Mouse (Mus musculus) C2C12 (cell line): ENCODE measurements at regions not wholly inside any gene's neighbourhood (a gene's known extent, or its start where the extent isn't known, plus 50 kb on each side); places are given as distances from the start of the nearest gene placed in this dataset.

Source experiments
- H3K27me3 ChIP-seq: one replicate; pipeline ENCODE4 v1.6.1; 2011; ENCODE audit not compliant: control insufficient read depth, insufficient read depth, insufficient read length
- H3K36me3 ChIP-seq: one replicate; pipeline ENCODE4 v1.6.1; 2011; ENCODE audit not compliant: control insufficient read depth, insufficient read depth
- H3K4me3 ChIP-seq: one replicate; pipeline ENCODE4 v1.5.1; 2011; ENCODE audit warnings: mild to moderate bottlenecking, control low read depth; ENCODE audit not compliant: poor library complexity, insufficient read depth, severe bottlenecking
- H3K79me2 ChIP-seq: one replicate; pipeline ENCODE4 v1.6.1; 2011; ENCODE audit not compliant: control insufficient read depth, insufficient read depth
- H3K79me3 ChIP-seq: one replicate; pipeline ENCODE4 v1.6.1; 2011; ENCODE audit warnings: low read depth, control low read depth
- H3ac ChIP-seq: one replicate; pipeline ENCODE3; 2011; ENCODE audit warnings: low read depth; ENCODE audit not compliant: control insufficient read depth, insufficient read length
- CEBPB ChIP-seq: IDR thresholded peaks from one replicate; pipeline ENCODE4 v1.6.1; 2011; ENCODE audit warnings: low read depth, mild to moderate bottlenecking, control low read depth, moderate library complexity
- CTCF ChIP-seq: IDR thresholded peaks from one replicate; pipeline ENCODE4 v1.5.1; 2011; ENCODE audit not compliant: control insufficient read depth, insufficient read depth, insufficient read length
- FOSL1 ChIP-seq: IDR thresholded peaks from one replicate; pipeline ENCODE4 v1.8.0; 2011; ENCODE audit warnings: mild to moderate bottlenecking, low read length; ENCODE audit not compliant: poor library complexity, insufficient read depth, severe bottlenecking
- MAX ChIP-seq: IDR thresholded peaks from one replicate; pipeline ENCODE4 v1.6.1; 2011; ENCODE audit warnings: mild to moderate bottlenecking, control low read depth
- MYOD1 ChIP-seq: IDR thresholded peaks from one replicate; pipeline ENCODE4 v1.6.1; 2011; ENCODE audit warnings: low read depth; ENCODE audit not compliant: control insufficient read depth, insufficient read length
- MYOG ChIP-seq: IDR thresholded peaks from one replicate; pipeline ENCODE4 v1.6.1; 2011; ENCODE audit not compliant: control insufficient read depth, insufficient read length; ENCODE audit errors: extremely low read depth
- USF1 ChIP-seq: IDR thresholded peaks from one replicate; pipeline ENCODE4 v1.6.1; 2011; ENCODE audit warnings: low read depth, mild to moderate bottlenecking, control low read depth, moderate library complexity

DNA sequence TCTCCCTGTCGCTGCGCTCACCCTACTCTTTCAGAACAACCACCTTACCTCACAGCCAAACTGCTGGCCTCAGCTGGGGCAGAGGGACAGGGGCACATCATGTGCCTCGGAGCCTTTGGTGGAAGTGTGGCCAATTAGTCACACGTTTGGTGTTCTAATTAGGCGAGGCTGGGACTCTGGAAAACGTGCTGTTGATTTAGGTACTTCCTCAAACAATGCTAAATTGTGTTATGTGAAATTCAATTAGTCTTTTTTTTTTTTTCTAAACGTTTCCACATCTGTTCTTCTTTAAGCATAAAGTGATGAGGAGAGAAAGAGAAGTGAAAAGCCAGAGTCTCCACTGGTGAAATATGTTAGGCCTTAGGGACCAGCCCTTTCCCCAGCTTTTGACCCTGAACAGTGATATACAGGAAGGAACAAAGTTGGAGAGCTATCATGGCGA, 174.1 kb downstream of the Tbx18 start:
- Histone ChIP-seq H3ac (no peak overlapping the region), H3K79me2 (no peaks in the 10 kb centered on the region), H3K4me3 (no peak overlapping the region), H3K36me3 (no peaks in the 10 kb centered on the region), H3K79me3 (no peaks in the 10 kb centered on the region), H3K27me3 (no peaks in the 10 kb centered on the region)
- TF ChIP-seq CTCF (no peak), FOSL1 (no peak), MYOD1 (no peak), MYOG (no peak), CEBPB (no peak), USF1 (no peak), MAX (no peak)

- TF ChIP-seq FOSL1 (no peak), MAX (no peak), CTCF (no peak), CEBPB (no peak), MYOD1 (no peak), USF1 (no peak), MYOG (no peak)
- no peak overlapping the region for H3K4me3 ChIP-seq
- no peaks in the 10 kb centered on the region for H3K27me3 ChIP-seq
- H3K79me2 ChIP-seq = no peaks in the 10 kb centered on the region
- no peaks in the 10 kb centered on the region for H3K36me3 ChIP-seq
- no peak overlapping the region for H3ac ChIP-seq
- no peaks in the 10 kb centered on the region for H3K79me3 ChIP-seq
These were observed 174.5 kb downstream of the Tbx18 start for GRCm38 (mm10) chr9:87556552-87556951.

DNA sequence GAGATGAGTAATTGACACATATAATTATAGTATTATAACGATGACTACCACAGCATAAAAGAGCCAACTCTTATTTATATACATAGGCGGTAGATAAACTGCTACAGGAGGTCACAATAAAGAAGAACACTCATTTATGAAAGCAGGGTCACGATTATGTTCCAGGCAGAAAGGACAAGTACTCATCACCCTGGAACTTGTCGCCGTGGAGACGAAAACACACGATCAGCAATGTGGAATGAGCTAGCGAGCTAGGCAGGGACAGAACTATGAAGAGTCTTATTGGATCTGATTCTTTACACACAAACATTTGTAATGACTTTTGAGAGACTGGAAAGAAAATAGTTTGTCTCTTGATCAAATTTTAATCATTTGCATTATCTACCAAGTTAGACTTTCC, 197.9 kb downstream of the Tbx18 start:
- TF ChIP-seq FOSL1 (no peak), USF1 (no peak), MAX (no peak), MYOD1 (no peak), CEBPB (no peak), CTCF (no peak), MYOG (no peak)
- Histone ChIP-seq H3ac (no peak overlapping the region), H3K79me2 (no peaks in the 10 kb centered on the region), H3K4me3 (no peak overlapping the region), H3K79me3 (no peaks in the 10 kb centered on the region), H3K36me3 (no peaks in the 10 kb centered on the region), H3K27me3 (no peaks in the 10 kb centered on the region)

- Histone ChIP-seq H3K4me3 (no peak overlapping the region), H3K79me2 (no peaks in the 10 kb centered on the region), H3K79me3 (no peaks in the 10 kb centered on the region), H3ac (no peak overlapping the region), H3K27me3 (no peaks in the 10 kb centered on the region), H3K36me3 (no peaks in the 10 kb centered on the region)
- no peak for TF ChIP-seq MAX
- no peak for TF ChIP-seq FOSL1
These were observed 201.2 kb downstream of the Tbx18 start for GRCm38 (mm10) chr9:87529908-87530307.

DNA sequence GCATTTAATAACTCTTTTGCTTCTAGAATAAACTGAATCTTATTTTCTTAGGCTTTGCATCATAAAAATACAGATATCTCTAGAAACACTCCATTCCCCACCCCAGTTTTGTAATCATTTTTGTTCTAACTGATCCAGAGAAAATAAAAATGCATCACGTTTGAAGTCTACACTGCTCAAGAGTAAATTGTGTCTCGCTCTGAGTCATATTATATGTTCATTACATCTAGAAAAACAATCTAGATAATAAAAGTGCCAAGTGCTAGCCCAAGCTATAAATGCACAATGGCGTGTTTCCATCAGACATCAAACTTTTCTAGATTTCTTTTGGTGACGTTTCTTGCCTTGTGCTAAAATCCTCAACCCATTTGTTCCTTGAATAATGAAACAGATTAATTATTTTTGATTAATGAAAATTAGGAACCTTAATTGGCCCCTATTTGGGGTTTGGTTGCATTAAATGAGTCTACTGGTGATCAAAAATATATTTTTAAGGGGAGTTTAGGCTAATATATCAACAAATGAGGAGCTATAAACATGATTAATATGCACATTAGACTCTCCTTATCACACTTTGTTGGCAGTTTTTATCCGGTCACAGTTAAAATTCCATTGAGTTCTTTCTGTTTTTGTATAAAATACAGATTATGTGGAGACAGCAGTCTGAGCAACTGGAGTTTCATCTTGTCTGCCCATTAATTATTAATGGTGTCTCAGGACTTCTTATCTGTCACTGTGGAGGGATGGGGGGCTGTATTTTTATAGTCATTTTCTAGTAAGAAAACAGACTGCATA, 206.0 kb downstream of the Tbx18 start:
- no peak for TF ChIP-seq FOSL1
- TF ChIP-seq MYOD1 = no peak
- no peak for TF ChIP-seq MYOG
- no peak for TF ChIP-seq MAX
- TF ChIP-seq CEBPB = no peak
- TF ChIP-seq CTCF = no peak
- no peak for TF ChIP-seq USF1
- H3K79me3 ChIP-seq = no peaks in the 10 kb centered on the region
- H3K4me3 ChIP-seq = no peak overlapping the region

DNA sequence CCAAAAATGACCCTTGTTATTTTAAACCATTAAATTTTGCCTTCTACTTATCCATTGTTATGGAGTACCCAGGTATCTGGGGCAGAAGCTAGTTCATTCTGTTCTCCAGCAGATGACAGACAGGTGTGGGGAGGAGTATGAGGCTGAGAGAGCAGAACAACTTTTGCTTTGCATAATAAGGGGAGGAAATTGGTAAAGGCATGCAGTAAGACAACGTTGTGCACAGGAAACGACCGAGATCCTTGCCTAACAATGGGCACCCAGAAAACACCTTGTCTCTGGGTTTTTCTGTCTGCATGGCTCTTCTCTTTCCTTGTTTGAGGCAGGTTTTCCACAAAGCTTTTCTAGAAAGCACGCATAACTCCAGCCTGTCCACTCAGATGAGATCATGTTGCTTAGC, 220.4 kb downstream of the Tbx18 start:
- no peak for TF ChIP-seq USF1
- TF ChIP-seq FOSL1 = no peak
- no peak for TF ChIP-seq MYOD1
- TF ChIP-seq MAX = no peak
- no peak for TF ChIP-seq CEBPB
- no peak for TF ChIP-seq MYOG
- no peak for TF ChIP-seq CTCF
- H3ac ChIP-seq = no peak overlapping the region
- no peak overlapping the region for H3K4me3 ChIP-seq
- no peaks in the 10 kb centered on the region for H3K36me3 ChIP-seq
- H3K27me3 ChIP-seq = no peaks in the 10 kb centered on the region
- no peaks in the 10 kb centered on the region for H3K79me2 ChIP-seq
- H3K79me3 ChIP-seq = no peaks in the 10 kb centered on the region

More for the DNA sequence above, 206.0 kb downstream of the Tbx18 start:
- Histone ChIP-seq H3K36me3 (no peaks in the 10 kb centered on the region), H3ac (no peak overlapping the region), H3K27me3 (no peaks in the 10 kb centered on the region), H3K79me2 (no peaks in the 10 kb centered on the region)
